Mouse (Mus musculus) right cerebral cortex, adult 2 months (tissue): ENCODE data around the gene Il4.

Experiments
- DNase-seq, 2 experiments: peaks; one replicate each; pipeline ENCODE4 v3.0.0; 2021 to 2022; ENCODE audit warnings: low spot score in 2 of 2

Gene Il4

DNA sequence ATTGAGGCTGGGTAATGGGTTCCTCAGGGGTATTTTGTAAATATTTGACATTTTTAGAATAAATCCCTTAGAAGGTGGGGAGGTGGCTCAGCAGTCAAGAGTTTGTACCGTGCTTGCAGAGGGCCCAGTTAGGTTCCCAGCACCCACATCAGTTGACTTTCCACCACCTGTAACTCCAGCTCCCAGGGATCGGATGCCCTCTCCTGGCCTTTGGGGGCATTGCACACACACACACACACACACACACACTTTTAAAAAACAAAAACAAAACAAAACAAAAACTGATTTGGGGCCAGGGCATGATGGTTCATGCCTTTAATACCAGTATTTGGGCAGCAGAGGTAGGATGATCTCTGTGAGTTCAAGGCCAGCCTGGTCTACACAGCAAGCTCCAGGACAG lies 5.7 kb upstream of the Il4 start:
- DNase-seq = no peak

DNA sequence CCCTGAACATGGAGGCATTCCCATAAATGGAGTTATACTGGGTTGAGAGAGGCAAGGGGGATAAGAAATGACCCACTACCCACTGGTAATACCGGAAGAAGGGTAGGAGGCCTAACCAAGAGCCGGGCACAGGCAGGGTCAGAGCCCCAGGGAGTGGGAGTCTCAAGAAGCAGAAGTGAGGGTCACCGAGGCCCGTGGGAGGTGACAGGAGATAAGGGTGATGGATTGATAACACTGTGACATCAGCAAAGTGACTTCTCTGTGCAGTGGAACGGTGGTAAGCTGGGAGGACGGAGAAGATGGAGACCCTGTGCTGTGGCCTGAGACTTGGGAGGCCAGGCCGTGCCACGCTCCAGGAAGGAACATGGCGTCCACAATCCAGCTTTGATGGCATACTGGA lies 5.1 kb upstream of the Il4 start:
- DNase-seq = no peak

DNA sequence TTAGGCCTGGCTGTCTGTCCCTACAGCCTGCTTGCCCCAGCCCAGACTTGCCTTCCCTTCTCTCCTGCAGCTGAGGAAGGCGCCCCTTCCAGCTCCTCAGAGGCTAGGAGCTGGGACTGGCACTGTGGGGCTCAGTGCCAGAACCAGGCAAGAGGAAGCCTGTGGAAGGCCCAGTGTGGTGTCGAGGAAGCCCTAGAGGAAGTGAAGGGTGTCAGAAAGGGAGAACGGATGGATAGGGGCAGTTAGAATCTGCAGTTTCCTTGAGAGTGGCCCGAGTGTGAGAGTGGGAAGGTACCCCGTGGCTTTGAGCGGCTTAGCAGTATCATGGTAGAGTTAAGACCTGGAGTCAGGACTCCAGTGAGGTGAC lies 4.0 kb upstream of the Il4 start:
- no peak for DNase-seq

DNA sequence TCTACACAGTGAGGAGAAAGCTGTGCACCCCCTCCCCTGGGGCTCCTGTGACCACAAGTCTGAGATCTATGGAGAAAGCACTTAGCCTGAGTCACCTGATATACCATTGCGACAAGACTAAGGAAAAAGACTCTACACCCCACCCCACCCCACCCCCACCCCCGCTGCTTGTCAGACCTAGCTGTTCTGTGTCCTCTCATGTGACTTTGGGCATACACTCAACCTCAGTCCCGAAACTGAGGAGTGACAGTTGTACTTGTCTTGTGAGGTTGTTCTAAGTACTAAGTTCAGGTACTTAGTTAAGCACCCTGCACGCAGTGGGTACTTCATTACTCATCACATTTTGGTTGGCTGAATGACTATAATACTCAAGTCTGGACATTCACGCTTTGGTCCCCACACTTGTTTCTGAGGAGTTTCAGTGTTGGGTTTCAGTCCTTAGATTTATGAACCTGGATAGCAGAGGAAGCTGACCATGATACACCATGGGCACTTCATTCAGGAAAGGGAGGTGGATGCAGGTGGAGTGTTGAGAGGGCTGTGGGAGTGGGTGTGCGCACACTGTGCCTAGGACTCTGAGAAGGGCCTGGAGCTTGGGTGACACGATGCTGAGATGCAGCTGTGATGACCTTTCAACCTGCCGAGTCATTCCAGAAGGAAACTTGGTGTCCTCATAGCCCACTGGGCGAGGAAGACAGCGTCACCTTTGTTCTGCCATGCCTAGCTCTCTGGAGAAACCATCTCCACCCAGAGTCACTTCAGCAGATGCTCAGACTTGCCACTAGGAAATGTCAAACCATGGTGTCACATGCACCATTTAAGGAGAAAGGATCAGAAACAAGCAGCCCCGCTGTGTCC lies 3.3 kb upstream of the Il4 start:
- no peak for DNase-seq

DNA sequence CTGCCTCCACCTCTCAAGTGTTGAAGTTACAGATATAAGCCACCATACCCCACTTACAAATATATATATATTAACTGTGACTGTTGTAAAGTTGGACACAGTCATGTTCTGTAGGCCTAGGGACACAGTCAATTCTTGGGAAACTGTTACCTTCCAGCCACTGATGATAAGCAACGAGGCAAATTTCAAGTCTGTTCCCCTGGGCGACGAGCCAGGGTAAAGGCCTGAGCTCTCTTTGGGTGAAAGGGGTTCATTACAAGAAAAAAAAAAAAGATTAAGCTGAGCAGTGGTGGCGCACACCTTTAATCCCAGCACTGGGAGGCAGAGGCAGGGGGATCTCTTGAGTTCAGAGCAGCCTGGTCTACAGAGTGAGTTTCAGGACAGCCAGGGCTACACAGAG lies 1.6 kb upstream of the Il4 start:
- DNase-seq = no peak

DNA sequence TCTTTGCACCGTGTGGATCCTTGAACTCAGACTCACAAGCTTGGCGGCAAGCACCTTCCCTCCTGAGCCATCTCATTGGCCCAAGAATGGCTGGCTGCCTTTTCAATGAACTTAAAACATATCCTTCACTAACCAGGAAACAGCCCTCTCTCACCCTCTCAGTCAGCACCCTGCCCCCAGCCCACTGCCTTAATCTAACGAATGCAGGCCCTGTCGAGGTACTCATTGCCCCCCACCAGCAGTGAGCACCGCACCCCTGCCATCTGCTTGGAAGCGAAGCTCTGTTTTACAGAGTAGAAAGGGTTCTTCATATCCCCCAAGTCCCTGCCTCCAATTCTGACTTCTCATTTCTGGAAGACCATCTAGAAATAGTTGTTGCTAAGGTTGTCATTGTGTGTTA lies 959 bp upstream of the Il4 start:
- no peak for DNase-seq

DNA sequence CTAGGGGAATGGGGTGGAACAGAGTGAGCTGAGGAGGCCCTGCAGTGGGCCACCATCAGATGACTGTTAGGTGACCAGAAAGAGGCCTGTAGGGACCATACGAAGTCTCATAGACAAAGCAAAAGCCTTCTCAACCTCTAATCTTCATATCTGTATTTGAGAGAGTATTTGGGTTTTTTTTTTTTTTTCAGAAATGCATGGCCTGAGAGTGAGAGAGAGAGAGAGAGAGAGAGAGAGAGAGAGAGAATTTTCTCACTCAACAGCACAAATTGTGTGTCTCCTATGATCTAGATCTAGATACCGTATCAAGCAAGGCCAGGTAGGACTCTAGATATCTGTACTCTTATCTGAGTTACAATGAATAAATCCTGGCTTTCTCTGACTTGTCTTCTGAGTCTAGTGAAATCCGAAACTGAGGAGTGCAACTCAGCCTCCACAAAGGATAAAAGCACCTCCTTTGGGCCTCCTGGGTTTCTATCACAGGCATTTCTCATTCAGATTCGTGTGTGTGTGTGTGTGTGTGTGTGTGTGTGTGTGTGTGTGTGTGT lies 833 bp downstream of the Il4 start:
- DNase-seq = no peak

DNA sequence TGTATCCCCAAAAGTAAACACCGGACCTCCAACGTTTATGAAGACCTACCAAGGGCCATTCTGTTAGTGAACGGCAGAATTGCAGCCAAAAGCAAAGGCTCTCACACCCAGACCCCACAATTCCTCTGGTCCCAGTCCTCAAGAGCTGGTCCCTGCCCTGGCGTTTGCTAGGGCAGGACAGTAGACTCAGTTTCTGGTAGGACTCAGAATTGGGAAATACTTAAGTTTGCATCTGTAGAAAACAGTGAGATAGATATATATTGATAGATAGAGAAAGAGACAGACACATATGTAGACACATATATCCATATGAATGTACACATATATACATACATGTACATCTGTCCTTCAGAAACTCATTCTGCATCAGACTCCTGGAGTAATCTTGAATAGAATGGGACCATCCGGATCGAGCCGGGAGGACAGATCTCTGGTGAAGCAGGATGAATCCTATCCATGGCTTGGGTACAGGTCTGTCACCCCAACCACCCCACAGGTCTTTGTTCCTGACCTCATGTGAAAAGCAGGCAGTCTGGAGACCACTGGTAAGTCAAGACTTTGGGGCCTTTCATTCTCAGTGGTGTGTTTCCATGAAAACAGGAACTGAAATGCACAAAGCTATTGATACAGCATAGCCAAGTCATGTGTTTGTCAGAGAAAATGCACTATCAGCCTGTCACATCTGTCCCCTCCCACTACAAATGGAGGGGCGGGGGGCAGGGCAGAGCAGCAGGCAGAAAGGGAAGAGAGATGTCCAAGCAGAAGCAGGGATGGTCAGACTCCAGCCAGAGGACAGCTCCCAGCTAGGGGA lies 1.5 kb downstream of the Il4 start:
- DNase-seq = no peak

DNA sequence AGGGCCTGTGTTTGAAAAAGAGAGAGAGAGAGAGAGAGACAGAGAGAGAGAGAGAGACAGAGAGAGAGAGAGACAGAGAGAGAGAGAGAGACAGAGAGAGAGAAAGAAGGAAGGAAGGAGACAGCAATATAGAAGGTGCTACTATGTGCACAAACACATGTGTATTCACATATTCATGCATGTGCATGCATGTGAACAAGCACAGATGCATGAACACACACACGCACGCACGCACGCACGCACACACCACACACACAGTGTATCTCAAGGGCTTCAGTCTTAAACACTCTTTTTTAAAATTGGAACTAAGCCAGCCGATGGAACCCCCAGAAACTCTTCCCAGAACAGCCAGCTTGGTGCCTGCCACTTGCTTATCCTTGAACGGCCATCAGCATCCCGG lies 2.9 kb downstream of the Il4 start:
- no peak for DNase-seq

DNA sequence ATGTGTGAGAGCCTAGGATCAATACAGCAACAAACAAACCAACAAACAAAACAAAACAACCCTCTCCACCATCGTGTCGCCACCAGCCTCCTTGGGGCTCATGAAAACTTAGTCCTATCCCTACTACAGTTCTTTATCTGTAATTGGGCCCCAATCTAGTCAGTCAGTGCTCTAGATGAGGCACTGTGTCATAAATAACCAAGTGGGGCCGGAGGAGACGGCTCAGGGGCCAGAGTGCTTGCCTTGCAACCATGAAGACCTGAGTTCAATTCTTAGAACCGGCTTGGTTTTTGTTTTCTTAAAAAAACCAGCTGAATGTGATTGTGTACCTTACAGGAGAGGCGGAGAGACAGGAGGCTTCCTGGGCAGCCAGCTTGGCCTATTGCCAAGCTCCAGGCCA lies 3.3 kb downstream of the Il4 start:
- DNase-seq = no peak

DNA sequence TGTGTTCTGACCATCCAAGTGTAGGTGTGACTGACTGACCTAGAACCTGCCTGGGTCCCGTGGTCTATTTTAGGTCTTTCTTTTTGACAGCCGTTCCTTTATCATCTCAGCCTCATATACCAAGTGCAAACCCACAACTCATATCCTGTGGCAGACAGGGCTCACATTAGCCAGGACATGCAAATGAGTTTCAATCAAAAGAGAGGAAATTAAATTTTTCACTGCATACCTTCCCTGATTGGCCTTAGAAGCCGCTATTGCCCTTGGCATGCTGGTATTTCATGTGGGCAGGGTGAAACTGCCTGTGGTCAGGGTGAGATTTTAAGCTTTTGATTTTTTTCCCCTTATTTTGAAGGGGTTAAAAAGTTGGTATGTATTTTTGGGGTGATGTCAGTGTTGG lies 8.8 kb downstream of the Il4 start:
- no peak for DNase-seq

DNA sequence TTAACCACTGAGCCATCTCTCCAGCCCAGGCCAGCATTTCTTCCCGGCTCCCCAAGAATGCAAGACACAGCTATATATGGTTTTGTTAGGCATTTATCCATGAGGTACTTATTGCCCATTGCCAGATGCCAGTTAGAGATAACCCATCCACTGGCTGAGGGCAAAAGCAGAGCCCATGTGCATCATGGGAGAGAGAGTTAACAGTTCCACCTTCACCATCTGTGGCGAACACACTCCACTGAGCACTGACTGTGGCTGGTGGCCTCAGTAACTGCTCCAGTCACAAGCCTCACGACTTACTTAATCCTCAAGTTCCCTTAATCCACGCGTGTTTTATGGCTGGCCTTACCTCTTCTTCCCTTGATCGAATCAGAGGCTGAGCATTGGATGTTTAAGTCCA lies 9.2 kb downstream of the Il4 start:
- no peak for DNase-seq

DNA sequence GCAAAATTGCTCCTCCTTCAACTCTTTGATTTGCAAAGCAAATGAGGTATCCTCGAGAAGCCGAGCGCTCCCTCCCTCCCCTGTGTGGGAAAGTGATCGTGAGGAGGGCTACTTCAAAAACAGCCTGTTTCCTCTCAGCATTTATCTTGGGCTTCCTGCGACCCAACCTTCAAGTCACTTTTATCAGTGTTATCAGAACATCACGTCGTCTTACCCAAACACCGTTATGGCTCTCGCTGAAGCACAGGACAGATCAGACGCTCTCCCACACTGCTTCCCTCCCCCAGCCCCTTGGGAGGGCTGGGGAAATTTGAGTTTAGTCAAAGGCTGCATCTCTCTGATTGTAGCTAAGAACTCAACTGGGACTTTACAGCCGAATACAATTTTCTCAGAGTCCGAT lies 12.9 kb downstream of the Il4 start:
- DNase-seq = no peak

DNA sequence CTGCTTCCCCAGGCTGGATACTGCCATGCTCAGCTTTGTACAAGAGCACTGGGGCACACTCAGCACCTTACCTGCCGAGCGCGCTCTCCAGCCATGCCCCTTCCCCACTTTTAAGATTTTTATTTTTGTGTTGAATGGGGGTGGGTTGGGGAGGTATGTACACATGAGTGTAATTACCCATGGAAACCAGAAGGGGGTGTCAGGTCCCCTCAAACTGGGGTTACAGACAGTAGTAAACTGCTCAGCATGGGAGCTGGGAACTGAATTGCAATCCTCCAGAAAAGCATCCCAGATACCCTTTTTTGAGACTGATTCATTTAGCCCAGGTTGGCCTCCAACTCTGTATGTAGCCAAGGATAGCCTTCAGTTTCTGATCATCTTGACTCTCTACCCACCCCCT lies 13.5 kb downstream of the Il4 start:
- no peak for DNase-seq

DNA sequence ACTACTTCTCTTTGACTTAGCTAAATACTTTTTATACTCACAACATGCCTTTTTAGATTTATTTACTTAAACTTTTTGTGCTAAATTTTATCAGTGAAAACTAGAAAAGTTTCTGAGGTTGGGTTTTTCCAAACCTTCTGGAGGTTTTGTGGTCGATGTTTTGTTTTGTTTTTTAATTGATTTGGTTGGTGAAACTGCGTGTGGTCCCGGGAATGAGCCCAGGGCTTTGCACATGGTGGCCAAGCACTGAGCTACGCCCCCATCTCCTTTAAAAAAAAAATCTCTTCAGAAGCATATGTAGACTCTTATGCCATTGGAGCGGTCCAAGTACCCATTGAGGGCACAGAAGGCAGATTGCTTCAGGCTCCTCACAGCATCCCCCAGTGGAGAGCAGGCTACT lies 27.4 kb downstream of the Il4 start:
- DNase-seq = no peak

DNA sequence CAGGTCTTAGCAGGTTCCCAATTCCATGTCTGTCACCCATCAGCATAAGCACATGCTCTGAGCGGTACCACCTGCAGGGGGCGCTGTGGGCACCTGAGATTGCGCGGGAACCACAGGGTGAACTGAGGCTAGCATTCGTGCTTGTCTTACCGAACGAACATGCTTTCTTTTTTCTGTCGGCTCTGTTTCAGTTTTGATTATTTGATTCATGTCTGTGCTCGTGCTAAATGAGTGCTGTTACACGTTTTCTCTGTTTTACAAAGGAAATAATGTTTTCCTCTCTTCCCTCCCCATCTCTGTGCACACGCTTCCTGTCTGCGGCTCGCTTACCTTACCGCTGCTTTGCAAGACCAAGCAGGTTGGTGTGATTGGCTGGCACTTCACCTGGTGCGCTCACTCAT lies 28.1 kb downstream of the Il4 start:
- peak; percentile 31 to 35 for DNase-seq

DNA sequence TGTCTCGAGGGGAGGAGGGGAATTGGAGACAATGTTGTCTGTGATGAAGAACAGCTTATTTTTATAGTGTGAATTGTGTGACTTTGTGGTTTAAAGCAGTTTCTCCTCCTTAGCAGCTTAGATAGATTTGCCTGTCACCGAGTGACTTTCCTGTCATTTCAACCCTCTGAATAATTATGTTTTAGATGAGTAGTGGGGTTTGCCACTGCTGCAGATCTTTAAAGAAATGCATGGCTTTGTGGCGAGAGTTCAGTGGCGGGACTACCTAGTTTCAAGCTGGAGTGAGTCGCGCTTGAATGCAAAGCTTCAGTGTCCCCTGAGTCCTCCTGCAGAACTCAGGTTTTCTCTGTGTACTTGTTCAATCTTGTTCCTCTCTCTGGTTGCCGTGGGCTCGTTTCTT lies 30.2 kb downstream of the Il4 start:
- no peak for DNase-seq

DNA sequence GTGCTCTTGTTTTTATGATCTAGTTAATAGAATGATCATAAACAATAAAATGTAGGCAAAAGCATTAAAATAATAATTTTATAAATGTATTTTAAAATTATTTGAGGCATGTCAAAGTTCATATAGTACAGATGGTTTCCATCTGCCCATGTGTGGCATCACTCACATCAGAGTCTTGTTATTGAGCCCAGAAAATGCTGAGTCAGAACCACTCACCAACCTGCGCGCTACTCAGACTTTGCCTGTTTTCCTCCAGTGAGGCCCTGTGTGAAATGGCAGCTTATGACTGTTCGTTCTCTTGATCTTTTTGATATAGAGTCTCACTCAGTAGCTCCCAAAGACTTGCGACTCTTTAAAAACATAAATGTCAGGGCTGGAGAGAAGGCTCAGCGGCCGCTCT lies 33.0 kb downstream of the Il4 start:
- no peak for DNase-seq

DNA sequence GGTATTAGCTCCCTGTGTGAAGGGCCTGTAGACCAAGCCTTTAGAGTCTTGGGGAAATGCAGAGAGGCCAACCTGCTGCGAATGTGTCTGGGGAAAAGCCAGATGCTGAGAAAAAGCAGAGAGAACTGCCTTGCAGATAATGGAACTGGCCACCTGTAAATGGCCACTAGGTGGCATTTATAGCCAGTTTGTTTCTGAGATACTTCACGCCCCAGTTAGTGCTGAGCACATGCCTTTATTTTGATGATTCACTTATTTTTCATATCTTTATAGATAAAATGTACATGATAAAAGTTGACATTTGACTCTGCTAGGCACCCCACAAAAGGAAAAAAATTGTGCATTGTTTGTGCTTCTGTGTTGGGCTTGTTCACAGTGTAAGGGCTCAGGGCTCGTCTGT lies 33.6 kb downstream of the Il4 start:
- DNase-seq = peak in 1 of 2 experiments; percentile 32

DNA sequence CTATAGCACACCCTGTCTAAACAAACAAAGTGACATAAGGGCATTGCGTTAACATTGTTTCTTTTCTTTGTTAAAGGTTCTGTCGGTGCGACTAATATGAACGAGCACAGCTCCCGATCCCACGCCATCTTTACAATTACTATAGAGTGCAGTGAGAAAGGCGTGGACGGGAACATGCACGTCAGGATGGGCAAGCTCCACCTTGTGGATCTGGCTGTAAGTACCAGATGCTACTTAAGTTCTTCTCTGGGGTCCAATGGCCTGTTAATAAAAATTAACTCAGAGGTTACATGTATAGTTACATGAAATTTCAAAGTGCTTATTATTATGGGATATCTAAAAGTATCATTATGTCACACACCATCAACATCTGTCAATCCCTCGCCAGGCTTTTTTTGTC lies 35.3 kb downstream of the Il4 start:
- DNase-seq = no peak

DNA sequence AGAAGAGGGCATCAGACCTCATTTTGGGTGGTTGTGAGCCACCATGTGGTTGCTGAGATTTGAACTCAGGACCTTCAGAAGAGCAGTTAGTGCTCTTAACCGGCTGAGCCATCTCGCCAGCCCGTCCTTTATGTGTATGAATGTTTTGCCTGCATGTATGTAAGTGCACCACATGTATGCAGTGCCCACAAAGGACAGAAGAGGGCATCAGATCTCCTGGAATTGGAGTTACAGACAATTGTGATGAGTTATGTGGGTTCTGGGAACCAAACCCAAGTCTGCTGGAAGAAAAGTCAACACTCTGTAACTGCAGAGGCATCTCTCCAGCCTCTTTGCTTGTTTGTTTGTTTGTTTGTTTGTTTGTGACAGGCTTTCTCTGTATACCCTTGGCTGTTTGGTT lies 37.9 kb downstream of the Il4 start:
- no peak for DNase-seq

DNA sequence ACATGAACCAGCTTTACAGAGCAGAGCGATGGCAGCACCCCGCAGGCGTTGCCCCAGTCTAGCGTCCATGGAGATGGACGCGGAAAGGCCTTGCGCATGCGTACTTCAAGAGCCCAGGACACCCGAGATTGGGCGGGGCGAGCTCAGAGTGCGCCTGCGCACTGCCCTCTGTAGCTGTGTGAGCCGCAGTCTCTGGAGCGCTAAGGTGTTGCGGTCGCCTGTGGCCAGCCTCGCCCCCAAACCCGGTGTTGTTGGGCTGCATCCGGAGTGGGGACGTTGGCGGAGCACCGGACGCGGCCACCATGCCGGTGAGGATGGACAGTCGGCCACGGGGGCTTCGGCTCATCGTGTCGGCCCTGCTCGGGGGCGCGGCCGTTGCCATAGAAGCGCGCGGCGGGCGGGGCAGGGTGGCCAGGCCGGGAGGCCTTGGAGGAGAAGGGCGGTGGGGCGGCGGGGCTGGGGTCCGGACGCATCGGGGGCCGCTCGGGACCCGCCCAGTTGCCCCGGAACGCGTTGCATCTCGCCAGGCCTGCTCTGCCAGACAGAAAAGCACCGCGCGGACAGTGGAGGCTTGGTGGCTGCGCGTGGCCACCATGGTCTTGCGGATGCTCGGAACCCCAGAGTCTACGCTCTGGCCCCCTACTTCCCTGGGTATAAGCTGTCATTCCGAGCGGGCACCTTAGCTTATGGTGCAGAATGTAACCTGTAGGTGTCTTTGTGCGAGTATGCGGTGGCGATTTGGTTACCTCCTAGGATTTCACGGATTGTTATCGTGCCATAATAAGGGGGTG lies 51.0 kb downstream of the Il4 start, which contains the start of gene Kif3a:
Gene Kif3a, plus strand, starts transcription at position 156 of the 791 bp plus-strand sequence.
- DNase-seq = peak; percentile 94 to 97
